Mouse (Mus musculus) Patski (cell line): ENCODE measurements around the gene Olfr294. TPM values are rescaled to one million over a fixed set of nuclear protein-coding genes. Genes with fewer than 3 reads are reported as not detected.

Experiments
- ATAC-seq: fragments of 100-300 bp; one replicate; pipeline ENCODE4 v1.8.0; 2021
- CTCF ChIA-PET: fragments of 350-600 bp; sonication (Branson Sonifier 250); formaldehyde crosslinking; loops from one replicate; lab custom pipeline; 2022; ENCODE audit warnings: inconsistent platforms; lab: Charles Lee
- POLR2A ChIA-PET: fragments of 350-600 bp; sonication (Branson Sonifier 250); formaldehyde crosslinking; loops from one replicate; lab custom pipeline; 2022; ENCODE audit warnings: antibody characterized with exemption, inconsistent platforms; lab: Charles Lee
- DNase-seq: peaks from one replicate; pipeline ENCODE4 v3.0.0-alpha.2; 2011; ENCODE audit warnings: low read depth, low spot score
- H3K27me3 ChIP-seq: fragments of 371-371 bp; one replicate; pipeline ENCODE4 v1.5.1; 2021
- CTCF ChIP-seq: fragments of 100-300 bp; IDR thresholded peaks from one replicate; pipeline ENCODE4 v1.5.1; 2021
- in situ Hi-C: fragments of 300-500 bp; cut with MboI; formaldehyde crosslinking; loops from 3 replicates; pipeline ENCODE4 v1.11.1; 2018; ENCODE audit warnings: low pct_unique_long_range_greater_than_20kb, mixed read lengths
- polyA plus RNA-seq: library from polyadenylated mRNA; unstranded; gene quantifications from one replicate; pipeline ENCODE4 v1.2.3, GENCODE M21; 2021

Gene Olfr294
- not detected for polyA plus RNA-seq

DNA sequence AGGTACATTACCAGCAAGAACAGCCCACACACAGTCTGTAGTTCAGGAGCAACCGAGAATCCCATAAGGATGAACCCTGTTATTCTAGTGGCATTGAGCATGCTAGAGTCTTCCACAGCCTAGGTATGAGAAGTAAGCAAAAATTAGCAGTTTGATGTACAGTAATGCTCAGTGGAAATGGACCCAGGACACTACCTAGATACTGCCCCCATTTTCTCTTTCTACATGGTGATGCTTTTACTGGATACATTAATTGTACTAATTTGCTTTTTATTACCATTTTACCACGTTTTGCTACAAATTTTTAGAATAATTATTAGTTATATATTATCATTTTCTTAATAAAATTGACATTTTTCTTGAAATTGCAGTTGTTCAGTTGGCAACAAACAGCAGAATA lies at the start of gene Olfr294:
Gene Olfr294, minus strand, starts transcription at position 101 of the 400 bp plus-strand sequence.
- TF ChIP-seq CTCF = no peak
- no peaks in the 10 kb centered on the region for H3K27me3 ChIP-seq
- ATAC-seq (no peak), DNase-seq (no peak)
- ChIA-PET POLR2A (no interaction called here), CTCF (no interaction called here)
- in situ Hi-C loops = no loop called here

DNA sequence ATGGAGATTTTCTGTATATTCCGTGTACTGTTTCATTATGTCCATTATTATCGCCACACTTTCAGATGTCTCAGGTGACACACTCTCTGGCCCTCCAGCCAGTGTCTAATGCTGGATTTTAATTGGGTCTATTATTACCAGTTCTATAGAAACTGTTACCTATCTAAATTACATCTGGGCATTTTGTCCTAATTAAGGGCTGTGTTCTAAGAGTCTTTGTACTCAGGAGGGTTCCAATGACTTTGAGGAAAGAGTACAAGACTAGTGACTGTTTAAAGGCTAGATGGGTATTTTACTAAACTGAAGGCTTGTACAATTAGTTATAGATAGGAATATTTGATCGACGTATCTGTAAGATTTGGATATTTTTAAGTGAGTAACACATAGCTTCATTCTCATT lies 32.3 kb upstream of the Olfr294 start, which contains the start of gene Olfr293:
Gene Olfr293, plus strand, starts transcription at position 301 of the 400 bp plus-strand sequence.
- ATAC-seq = no peak
- no peak for DNase-seq
- in situ Hi-C loops = no loop called here
- CTCF ChIA-PET = no interaction called here
- POLR2A ChIA-PET = no interaction called here
- TF ChIP-seq CTCF = no peak
- peaks cover 3% of the 10 kb centered on the region for H3K27me3 ChIP-seq

- POLR2A ChIA-PET = no interaction called here
- DNase-seq = no peak
- ATAC-seq = no peak
- CTCF ChIA-PET = no interaction called here
- in situ Hi-C loops = no loop called here
- no peak for TF ChIP-seq CTCF
- H3K27me3 ChIP-seq = no peaks in the 10 kb centered on the region
Observed at GRCm38 (mm10) chr7:86583562-86583961, 32.9 kb downstream of the Olfr294 start, which contains the start of gene Olfr295. Olfr295 (plus strand) TSS chr7:86583862.

Other genes starting within 250 kb of the Olfr294 start
- not detected for gene Olfr305, start 249.7 kb downstream of the Olfr294 start, polyA plus RNA-seq
- gene Olfr304, start 230.0 kb downstream of the Olfr294 start, polyA plus RNA-seq = not detected
- not detected for gene Olfr303, start 218.9 kb downstream of the Olfr294 start, polyA plus RNA-seq
- not detected for gene Olfr301, start 212.8 kb downstream of the Olfr294 start, polyA plus RNA-seq
- not detected for gene Olfr299, start 156.7 kb downstream of the Olfr294 start, polyA plus RNA-seq
- not detected for gene Olfr298, start 124.2 kb downstream of the Olfr294 start, polyA plus RNA-seq
- gene Olfr297, start 96.7 kb downstream of the Olfr294 start, polyA plus RNA-seq = not detected
- gene Olfr295, start 32.8 kb downstream of the Olfr294 start, polyA plus RNA-seq = not detected
- not detected for gene Olfr293, start 32.4 kb upstream of the Olfr294 start, polyA plus RNA-seq
- gene Olfr292, start 71.7 kb upstream of the Olfr294 start, polyA plus RNA-seq = not detected
- not detected for gene Folh1, start 159.3 kb upstream of the Olfr294 start, polyA plus RNA-seq
- not detected for gene Vmn2r77, start 178.4 kb upstream of the Olfr294 start, polyA plus RNA-seq